Mouse (Mus musculus) embryonic fibroblast, embryonic 13.5 days (primary cell): ENCODE data around the gene Tvp23b. TPM values are rescaled to one million over a fixed set of nuclear protein-coding genes. Genes with fewer than 3 reads are reported as not detected.

Experiments used
- H3K27ac ChIP-seq: 2 replicates; pipeline ENCODE4 v1.5.1; 2012; ENCODE audit warnings: low read length, control low read depth, inconsistent platforms; ENCODE audit not compliant: insufficient read depth
- H3K4me1 ChIP-seq: 2 replicates; pipeline ENCODE4 v1.6.1; 2011; ENCODE audit warnings: low read length; ENCODE audit not compliant: control insufficient read depth, insufficient read depth
- H3K4me3 ChIP-seq: 2 replicates; pipeline ENCODE4 v1.5.1; 2011; ENCODE audit warnings: mild to moderate bottlenecking, control low read depth, low read length; ENCODE audit not compliant: insufficient read depth
- CTCF ChIP-seq: IDR thresholded peaks from 2 replicates; pipeline ENCODE4 v1.5.1; 2011; ENCODE audit warnings: mild to moderate bottlenecking, control low read depth, low read length, moderate library complexity, borderline replicate concordance; ENCODE audit not compliant: insufficient read depth
- POLR2A ChIP-seq: IDR thresholded peaks from 2 replicates; pipeline ENCODE4 v1.6.1; 2011; ENCODE audit warnings: low read depth, mild to moderate bottlenecking, control low read depth, low read length, moderate library complexity
- polyA plus RNA-seq: library from polyadenylated mRNA; stranded (reverse); fragments of >200 nt; gene quantifications from 2 replicates; pipeline ENCODE4 v1.2.4, GENCODE M21; 2011; ENCODE audit warnings: low read depth; ENCODE audit not compliant: missing spikeins, insufficient read length

Gene Tvp23b
- polyA plus RNA-seq, 1 experiment = 58.2 TPM

DNA sequence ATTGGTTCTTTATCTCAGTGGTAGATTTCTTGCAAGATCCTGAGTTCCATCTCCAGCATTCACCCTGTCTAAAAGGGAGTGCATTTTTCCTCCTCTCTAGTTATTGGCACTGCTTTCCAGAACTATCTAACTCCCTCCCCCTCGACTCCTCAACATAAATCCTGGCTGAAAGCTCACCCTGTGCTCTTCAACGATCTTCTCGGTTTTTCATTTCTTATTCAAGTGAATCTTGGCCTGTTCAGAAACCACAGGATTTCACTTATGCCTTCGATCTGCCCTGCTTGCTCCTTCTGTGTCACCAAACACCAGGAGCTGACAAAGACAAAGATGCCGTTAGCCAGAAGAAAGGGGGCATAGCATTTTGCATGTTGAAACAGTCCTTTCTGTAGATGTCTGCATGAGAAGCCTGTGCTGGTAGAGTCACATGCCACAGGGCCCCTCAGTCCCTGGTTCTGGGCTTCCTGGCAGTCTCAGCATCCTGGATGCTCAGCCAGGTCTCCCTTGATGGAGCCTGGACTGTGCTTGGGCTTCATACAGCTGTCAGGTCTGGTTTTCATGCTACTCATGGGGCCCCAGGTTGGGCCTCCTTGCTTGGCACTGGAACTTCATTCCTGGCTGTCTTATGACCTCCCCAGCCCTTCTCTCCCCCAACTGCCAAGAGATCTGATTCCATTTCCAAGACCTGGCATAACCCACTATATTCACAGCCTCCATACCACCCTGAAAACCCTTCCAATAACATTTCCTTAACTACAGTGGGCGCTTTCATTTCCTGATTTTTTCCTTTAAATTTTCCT, 40.9 kb downstream of the Tvp23b start:
- no peaks in the 10 kb centered on the region for H3K4me1 ChIP-seq
- no peak overlapping the region for H3K4me3 ChIP-seq
- TF ChIP-seq CTCF (no peak), POLR2A (no peak)
- H3K27ac ChIP-seq = peak overlapping the region; percentile 75

DNA sequence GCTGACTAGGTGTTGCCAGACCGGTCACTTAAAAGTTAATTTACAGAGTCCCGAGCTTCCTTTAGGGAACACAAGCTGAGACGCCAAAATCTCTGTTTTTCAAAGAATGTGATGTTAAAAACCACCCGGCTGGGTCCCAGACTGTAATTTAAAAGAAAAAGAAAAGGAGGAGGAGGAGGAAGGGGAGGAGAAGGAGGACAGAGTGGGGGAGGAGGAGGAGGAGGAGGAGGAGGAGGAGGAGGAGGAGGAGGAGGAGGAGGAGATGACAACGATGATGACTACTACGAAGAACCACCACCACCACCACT, 41.4 kb downstream of the Tvp23b start:
- Histone ChIP-seq H3K4me1 (no peaks in the 10 kb centered on the region), H3K4me3 (no peak overlapping the region), H3K27ac (peak overlapping the region; percentile 75)
- no peak for TF ChIP-seq CTCF
- TF ChIP-seq POLR2A = peak; percentile 37; the same call in 1 of the 2 replicates

DNA sequence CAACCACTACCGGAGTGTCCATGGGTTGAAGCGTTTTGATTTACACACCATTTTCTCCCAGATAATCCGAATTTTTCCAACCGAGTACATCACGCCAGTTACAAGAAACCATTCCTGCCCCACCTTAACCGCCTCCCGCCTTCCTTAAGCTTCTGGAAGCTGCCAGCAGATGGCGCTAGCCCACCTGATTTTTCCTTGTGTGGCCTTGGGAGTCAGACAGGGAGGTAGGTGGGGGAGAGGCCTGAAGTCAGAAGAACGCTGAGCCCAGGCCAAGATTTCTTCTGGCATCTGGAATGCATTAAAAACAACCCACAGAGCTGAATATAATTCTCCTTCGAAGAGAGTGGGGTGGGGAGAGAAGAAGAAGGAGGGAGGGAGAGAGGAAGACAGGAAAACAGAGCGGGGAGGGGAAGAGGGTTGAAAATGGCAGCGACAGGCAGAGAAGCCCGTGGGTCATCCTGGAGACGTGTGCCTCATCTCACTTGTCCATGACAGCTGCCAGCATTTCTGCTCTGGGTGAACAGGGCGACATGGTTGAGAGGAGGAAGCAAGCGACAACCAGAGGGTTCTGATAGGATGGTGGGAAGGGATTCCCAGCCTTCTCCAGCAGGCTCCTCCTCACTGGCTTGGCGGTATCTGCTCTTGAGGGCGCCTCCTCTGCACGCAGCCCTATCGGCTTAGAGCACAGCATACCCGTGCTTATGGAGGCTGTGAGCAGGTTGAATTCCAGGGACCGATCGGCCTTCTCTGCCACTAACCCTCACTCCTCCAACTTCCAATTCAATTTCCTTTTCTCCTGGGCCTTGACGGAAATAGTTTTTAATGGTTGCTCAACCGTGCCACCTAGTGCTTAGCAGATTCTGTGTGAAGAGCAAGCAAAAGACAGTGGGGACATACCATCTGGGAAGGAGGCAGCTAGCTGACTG, 42.1 kb downstream of the Tvp23b start:
- H3K4me3 ChIP-seq = no peak overlapping the region
- H3K27ac ChIP-seq = peak overlapping the region; percentile 90
- TF ChIP-seq POLR2A (peak; percentile 61), CTCF (peak; percentile 72; the same call in 1 of the 2 replicates)
- no peaks in the 10 kb centered on the region for H3K4me1 ChIP-seq

DNA sequence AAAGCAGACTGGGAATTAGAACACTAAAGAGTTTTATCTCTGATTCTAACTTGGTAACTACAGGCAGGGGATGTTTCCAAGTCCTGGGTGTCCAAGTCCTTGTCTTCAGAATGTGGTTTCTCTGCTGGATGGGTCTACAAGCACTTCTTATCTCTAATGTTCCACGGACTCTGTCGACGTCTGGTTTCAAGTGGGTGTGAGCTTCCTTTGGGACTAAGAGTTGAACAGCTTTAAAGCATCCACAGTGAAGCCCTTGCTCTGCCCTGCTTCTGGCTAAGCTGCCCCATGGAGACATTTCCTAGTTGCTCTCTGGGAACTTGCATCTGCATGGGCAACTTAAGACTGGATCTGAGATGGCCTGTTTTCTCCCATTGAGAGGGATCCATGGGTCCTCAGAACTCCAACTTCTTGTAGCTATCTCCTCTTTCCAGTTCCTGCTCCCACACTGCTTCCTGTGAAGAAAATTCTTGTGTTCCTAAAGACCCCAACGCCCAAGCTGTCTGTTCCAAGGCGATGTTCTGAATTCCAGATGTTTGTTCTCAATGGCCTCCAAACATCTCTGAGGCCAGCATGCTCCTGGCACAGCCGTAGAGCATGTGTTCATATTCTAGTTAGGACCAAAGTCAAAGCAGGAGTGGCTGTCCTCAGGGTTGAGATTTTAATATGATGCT, 45.0 kb downstream of the Tvp23b start:
- Histone ChIP-seq H3K4me3 (no peak overlapping the region), H3K27ac (no peak overlapping the region), H3K4me1 (no peaks in the 10 kb centered on the region)
- no peak for TF ChIP-seq POLR2A
- no peak for TF ChIP-seq CTCF

DNA sequence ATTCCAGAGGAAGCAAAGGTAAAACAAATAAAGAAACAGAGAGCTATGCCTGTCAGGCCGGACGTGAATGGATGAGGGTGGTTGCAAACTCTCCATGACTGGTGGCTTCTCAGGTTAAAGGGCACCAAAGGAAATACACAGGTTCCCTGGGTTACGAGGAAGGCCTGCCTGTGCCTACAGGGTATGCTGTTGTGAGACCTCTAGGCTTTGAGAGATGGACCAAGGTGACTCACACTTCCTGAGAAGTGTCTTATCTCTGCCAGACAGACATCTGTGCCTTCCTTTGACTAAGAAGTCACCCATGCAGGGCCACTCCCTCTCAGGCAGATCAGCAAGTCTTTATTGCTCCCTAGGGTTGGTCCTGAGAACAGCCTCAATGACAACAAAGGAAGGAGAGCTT, 50.5 kb downstream of the Tvp23b start:
- Histone ChIP-seq H3K4me3 (no peak overlapping the region), H3K4me1 (no peaks in the 10 kb centered on the region), H3K27ac (no peak overlapping the region)
- TF ChIP-seq CTCF = no peak
- TF ChIP-seq POLR2A = no peak

DNA sequence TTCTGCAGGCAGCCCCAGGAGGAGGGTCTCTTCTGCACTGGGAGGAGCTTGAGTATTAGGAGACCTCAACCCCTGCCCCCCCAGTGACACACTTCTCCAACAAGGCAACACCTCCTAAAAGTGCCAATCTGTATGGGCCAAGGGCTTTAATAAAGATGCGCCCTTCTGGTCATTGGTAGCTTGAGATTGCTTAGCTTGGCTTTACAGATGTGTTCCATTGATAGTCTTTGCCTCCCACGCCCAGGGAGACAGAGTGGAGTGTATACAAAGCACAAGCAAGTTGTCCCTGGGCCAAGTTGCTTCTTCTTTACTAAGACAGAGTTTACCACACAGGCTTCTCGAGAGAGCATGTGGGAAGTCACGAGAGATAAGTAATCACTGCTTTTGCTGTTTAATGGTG, 51.3 kb downstream of the Tvp23b start:
- Histone ChIP-seq H3K4me3 (no peak overlapping the region), H3K4me1 (no peaks in the 10 kb centered on the region), H3K27ac (no peak overlapping the region)
- TF ChIP-seq POLR2A (no peak), CTCF (no peak)

DNA sequence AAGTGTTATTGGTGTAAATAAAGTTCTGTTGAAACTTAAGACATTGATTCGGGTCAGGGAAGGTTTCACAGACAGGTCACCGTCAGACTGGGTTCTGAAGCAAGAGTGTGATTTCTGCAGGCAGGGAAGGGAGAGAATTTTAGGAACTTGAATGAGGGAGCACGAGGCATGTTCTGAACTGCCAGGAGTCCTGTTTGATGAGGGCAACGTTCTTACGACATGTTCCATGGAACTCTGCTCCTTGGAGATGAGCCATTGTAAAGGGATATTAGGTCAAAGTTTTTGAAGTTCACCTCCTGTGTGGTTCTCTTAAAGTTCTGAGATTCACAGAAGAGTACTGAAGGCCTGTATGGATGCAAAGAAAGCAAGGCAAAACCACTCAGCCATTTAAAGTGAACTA, 51.9 kb downstream of the Tvp23b start:
- no peak for TF ChIP-seq POLR2A
- no peak for TF ChIP-seq CTCF
- H3K4me1 ChIP-seq = no peaks in the 10 kb centered on the region
- H3K4me3 ChIP-seq = no peak overlapping the region
- H3K27ac ChIP-seq = no peak overlapping the region

DNA sequence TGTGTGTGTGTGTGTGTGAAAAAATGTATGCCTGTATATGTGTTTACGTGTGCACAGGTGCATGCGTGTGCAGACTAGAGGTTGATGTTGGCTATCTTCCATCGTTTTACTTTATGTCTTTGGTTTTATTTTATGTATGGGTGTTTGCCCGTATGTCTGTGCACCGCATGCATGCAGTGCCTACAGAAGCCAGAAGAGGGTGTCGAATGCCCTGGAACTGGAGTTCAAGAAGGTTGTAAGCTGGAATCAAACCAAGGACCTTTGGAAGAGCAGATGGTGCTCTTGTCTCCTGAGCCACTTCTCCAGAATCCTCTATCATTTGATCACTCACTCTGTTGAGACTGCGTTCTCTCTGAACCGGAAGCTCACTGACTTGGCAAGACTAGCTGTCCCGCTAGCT, 53.8 kb downstream of the Tvp23b start:
- no peak for TF ChIP-seq CTCF
- TF ChIP-seq POLR2A = no peak
- Histone ChIP-seq H3K4me3 (no peak overlapping the region), H3K27ac (no peak overlapping the region), H3K4me1 (no peaks in the 10 kb centered on the region)

DNA sequence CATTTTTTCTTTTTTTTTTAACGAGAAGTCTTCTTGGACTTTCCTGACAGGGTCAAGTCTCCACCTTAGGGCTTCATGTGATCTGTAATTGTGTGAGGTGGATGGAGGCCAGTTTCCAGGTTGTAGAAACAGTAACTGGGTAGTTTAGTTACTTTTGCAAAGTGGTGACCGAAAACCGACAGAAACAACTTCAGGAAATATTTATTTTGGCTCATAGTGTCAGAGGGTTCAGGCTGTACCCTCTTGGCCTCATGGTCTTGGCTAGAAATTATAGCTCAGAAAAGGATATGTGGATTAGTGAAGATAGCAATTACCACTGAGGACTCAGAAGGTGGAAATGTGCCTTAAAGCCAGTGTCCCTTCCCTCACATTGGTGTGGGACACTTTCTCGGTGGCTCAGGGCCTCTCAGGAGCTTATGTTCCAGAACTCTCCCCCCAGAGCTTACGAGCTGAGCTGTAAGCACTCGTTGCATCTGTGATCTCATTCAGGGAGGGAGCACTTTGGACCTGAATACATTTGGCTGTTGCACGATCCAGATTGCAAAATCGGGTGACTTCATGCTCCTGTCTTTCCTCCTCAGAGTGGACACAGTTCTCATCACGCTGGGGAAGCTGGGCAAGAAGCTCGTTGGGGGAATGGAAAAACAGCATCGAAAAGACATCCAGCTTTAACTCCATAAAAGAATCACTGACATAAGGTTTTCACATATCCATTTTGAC, 55.7 kb downstream of the Tvp23b start:
- Histone ChIP-seq H3K4me1 (peaks cover 2% of the 10 kb centered on the region), H3K4me3 (no peak overlapping the region), H3K27ac (no peak overlapping the region)
- TF ChIP-seq POLR2A (no peak), CTCF (no peak)

DNA sequence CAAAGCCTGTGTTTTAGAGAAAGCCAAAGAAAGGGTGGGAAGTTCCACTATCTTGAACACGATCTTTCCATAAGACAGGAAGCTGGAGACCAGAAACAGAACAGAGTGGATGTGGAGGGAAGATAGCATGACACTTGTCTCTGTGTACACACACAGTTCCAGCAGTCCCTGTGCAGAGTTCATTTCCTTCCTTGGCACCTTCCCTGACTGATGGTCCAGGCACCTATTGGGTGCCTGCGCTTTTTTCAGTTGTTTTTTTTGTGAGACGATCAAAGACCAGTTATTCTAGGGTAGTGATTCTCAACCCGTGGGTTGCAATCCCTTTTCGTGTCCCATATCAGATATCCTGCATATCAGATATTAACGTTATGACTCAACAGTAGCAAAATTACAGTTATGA, 58.7 kb downstream of the Tvp23b start:
- H3K4me3 ChIP-seq = no peak overlapping the region
- peaks cover 5% of the 10 kb centered on the region for H3K4me1 ChIP-seq
- H3K27ac ChIP-seq = no peak overlapping the region
- TF ChIP-seq POLR2A (no peak), CTCF (no peak)
